14 mouse cellular contexts compared by ENCODE assay signal in the genomic region with DNA sequence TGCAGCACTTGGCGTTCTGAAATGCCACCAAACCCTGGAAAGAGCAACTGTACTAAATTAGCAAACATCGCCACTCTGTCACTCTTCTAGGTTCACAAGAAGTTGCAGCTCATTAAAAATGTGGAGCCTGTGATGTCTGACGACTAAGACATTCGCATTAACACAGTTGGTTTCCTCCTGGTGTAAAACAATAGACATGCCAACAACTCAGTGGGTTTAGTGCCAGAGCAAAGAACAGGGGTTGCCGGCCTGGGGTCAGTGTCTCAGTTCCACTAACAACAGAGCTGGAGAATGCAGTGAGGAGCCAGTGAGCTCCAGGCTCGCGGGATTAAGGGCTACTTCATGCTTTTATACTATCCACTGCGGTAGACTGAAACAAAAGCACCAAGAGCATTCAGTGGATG.
DNase-seq lines count a peak whose midpoint lies in the region; ATAC-seq lines count a peak whose summit lies in the region.
"Had no signal": no experiment of that assay in that cellular context is flagged by ENCODE, and none has a peak within 500 bp of the region (broad histone marks: within the 10 kb centered on the region; RNA-seq: fewer than 3 reads in every experiment).

No protein-coding gene starts in this region.

- no peak overlapping the region for H3K9ac ChIP-seq in kidney, embryonic 14.5 days (ENCODE audit: low read depth, low read length)
- peak overlapping the region; percentile 8; the same call in 1 of the 2 replicates for H3K9ac ChIP-seq in embryonic facial prominence, embryonic 14.5 days (ENCODE audit: low read depth, low read length)
- no peak overlapping the region for H3K9ac ChIP-seq in hindbrain, embryonic 15.5 days
- H3K9ac ChIP-seq in midbrain, embryonic 16.5 days (ENCODE audit: low read depth, low read length), result no peak overlapping the region
- H3K9ac ChIP-seq: heart, embryonic 15.5 days; liver, embryonic 12.5 days had no signal

- H3K27me3 ChIP-seq in kidney, embryonic 14.5 days (ENCODE audit: control insufficient read depth, insufficient read depth, low read length), result no peaks in the 10 kb centered on the region
- no peaks in the 10 kb centered on the region for H3K27me3 ChIP-seq in embryonic facial prominence, embryonic 14.5 days (replicated peaks; ENCODE audit: control insufficient read depth, insufficient read depth, low read length)
- no peaks in the 10 kb centered on the region for H3K27me3 ChIP-seq in hindbrain, embryonic 15.5 days
- no peaks in the 10 kb centered on the region for H3K27me3 ChIP-seq in midbrain, embryonic 16.5 days (ENCODE audit: control insufficient read depth, insufficient read depth, low read depth, low read length)
- H3K27me3 ChIP-seq: heart, embryonic 15.5 days; liver, embryonic 12.5 days; megakaryocyte, embryonic 14.5 days had no signal

- H3K4me3 ChIP-seq in kidney, embryonic 14.5 days (ENCODE audit: low read length), result no peak overlapping the region
- H3K4me3 ChIP-seq in embryonic facial prominence, embryonic 14.5 days (ENCODE audit: low read depth, low read length), result no peak overlapping the region
- no peak overlapping the region for H3K4me3 ChIP-seq in hindbrain, embryonic 15.5 days
- no peak overlapping the region for H3K4me3 ChIP-seq in midbrain, embryonic 16.5 days (ENCODE audit: low read depth, low read length)
- H3K4me3 ChIP-seq: heart, embryonic 15.5 days; liver, embryonic 12.5 days; megakaryocyte, embryonic 14.5 days had no signal

- no peak overlapping the region; the same call in 1 of the 2 replicates for H3K4me2 ChIP-seq in kidney, embryonic 14.5 days (replicated peaks; ENCODE audit: low read depth, low read length)
- H3K4me2 ChIP-seq in embryonic facial prominence, embryonic 14.5 days (ENCODE audit: low read depth, low read length), result peak overlapping the region; percentile 31; the same call in 1 of the 2 replicates
- H3K4me2 ChIP-seq in hindbrain, embryonic 15.5 days, result peak overlapping the region; percentile 33
- H3K4me2 ChIP-seq in midbrain, embryonic 16.5 days (ENCODE audit: low read length), result peak overlapping the region; percentile 40
- H3K4me2 ChIP-seq: heart, embryonic 15.5 days; liver, embryonic 12.5 days had no signal

- WGBS in kidney, embryonic 14.5 days, result 14% methylated on average over 8 of the region's 8 CpGs
- WGBS in embryonic facial prominence, embryonic 14.5 days, result 15% methylated on average over 8 of the region's 8 CpGs
- WGBS in hindbrain, embryonic 15.5 days, result 11% methylated on average over 8 of the region's 8 CpGs
- WGBS in midbrain, embryonic 16.5 days, result 7% methylated on average over 8 of the region's 8 CpGs

- no peaks in the 10 kb centered on the region for H3K9me3 ChIP-seq in kidney, embryonic 14.5 days (ENCODE audit: control insufficient read depth, low read length)
- no peaks in the 10 kb centered on the region for H3K9me3 ChIP-seq in embryonic facial prominence, embryonic 14.5 days (ENCODE audit: control insufficient read depth, low read length)
- no peaks in the 10 kb centered on the region for H3K9me3 ChIP-seq in hindbrain, embryonic 15.5 days
- H3K9me3 ChIP-seq in midbrain, embryonic 16.5 days (replicated peaks; ENCODE audit: control insufficient read depth, low read length, poor library complexity, severe bottlenecking), result no peaks in the 10 kb centered on the region
- H3K9me3 ChIP-seq: heart, embryonic 15.5 days; liver, embryonic 12.5 days had no signal

- H3K27ac ChIP-seq in kidney, embryonic 14.5 days (ENCODE audit: low read depth, low read length), result no peak overlapping the region
- H3K27ac ChIP-seq in embryonic facial prominence, embryonic 14.5 days (replicated peaks; ENCODE audit: low read depth, low read length), result no peak overlapping the region
- H3K27ac ChIP-seq in hindbrain, embryonic 15.5 days (replicated peaks), result peak overlapping the region; percentile 39; the same call in 1 of the 2 replicates
- peak overlapping the region; percentile 63 for H3K27ac ChIP-seq in midbrain, embryonic 16.5 days (ENCODE audit: low read length)
- H3K27ac ChIP-seq: heart, embryonic 15.5 days; liver, embryonic 12.5 days; stomach, postnatal 0 days had no signal

- 0 out of 2 replicates have a peak, but pooled peaks cover 7% of the 10 kb centered on the region for H3K4me1 ChIP-seq in kidney, embryonic 14.5 days (ENCODE audit: control insufficient read depth, insufficient read depth, low read length)
- peaks cover 11% of the 10 kb centered on the region; the same call in 1 of the 2 replicates for H3K4me1 ChIP-seq in embryonic facial prominence, embryonic 14.5 days (ENCODE audit: control insufficient read depth, insufficient read depth, low read length)
- peaks cover 14% of the 10 kb centered on the region for H3K4me1 ChIP-seq in hindbrain, embryonic 15.5 days (replicated peaks)
- peaks cover 15% of the 10 kb centered on the region for H3K4me1 ChIP-seq in midbrain, embryonic 16.5 days (ENCODE audit: control insufficient read depth, insufficient read depth, low read length)
- H3K4me1 ChIP-seq: heart, embryonic 15.5 days; liver, embryonic 12.5 days; megakaryocyte, embryonic 14.5 days had no signal

- ATAC-seq in kidney, embryonic 14.5 days (ENCODE audit: low FRiP score, low TSS enrichment), result peak; percentile 43; the same call in 1 of the 2 replicates
- ATAC-seq in embryonic facial prominence, embryonic 14.5 days (ENCODE audit: low read depth), result no peak; the same call in 1 of the 2 replicates
- ATAC-seq in hindbrain, embryonic 15.5 days (ENCODE audit: low FRiP score, low read depth), result peak; percentile 69; the same call in 1 of the 2 replicates
- peak; percentile 59; the same call in 1 of the 2 replicates for ATAC-seq in midbrain, embryonic 16.5 days
- no peak for ATAC-seq in erythroblast, adult 5-6 weeks (replicated peaks; ENCODE audit: low FRiP score, poor library complexity, severe bottlenecking)
- ATAC-seq: liver, embryonic 12.5 days had no signal

- H3K36me3 ChIP-seq in kidney, embryonic 14.5 days (ENCODE audit: control insufficient read depth, insufficient read depth, low read length), result no peaks in the 10 kb centered on the region
- no peaks in the 10 kb centered on the region for H3K36me3 ChIP-seq in embryonic facial prominence, embryonic 14.5 days (ENCODE audit: control insufficient read depth, insufficient read depth, low read length)
- H3K36me3 ChIP-seq in hindbrain, embryonic 15.5 days, result no peaks in the 10 kb centered on the region
- H3K36me3 ChIP-seq in midbrain, embryonic 16.5 days (ENCODE audit: control insufficient read depth, insufficient read depth, low read length), result no peaks in the 10 kb centered on the region
- H3K36me3 ChIP-seq: heart, embryonic 15.5 days; liver, embryonic 12.5 days had no signal

- no peak for DNase-seq in kidney, adult 8-10 months
- peak; percentile 33 for DNase-seq in embryonic facial prominence, embryonic 14.5 days (ENCODE audit: low spot score)
- no peak for DNase-seq in adrenal gland, adult 18-20 months (ENCODE audit: low spot score in 2 of 2)
- DNase-seq in cerebellum, adult 11 months, result no peak
- DNase-seq: adrenal gland, postnatal 10 days; cerebellum, adult 8-10 months had no signal

Comparison
In these comparisons a context has a peak if more than half of its experiments do, and no peak if none do; other contexts are left out.
1. ATAC-seq: peak in kidney, embryonic 14.5 days (single experiment), hindbrain, embryonic 15.5 days (single experiment) and midbrain, embryonic 16.5 days (single experiment); none in embryonic facial prominence, embryonic 14.5 days (single experiment) and erythroblast, adult 5-6 weeks (single experiment).
2. H3K27ac ChIP-seq: peak in hindbrain, embryonic 15.5 days (single experiment) and midbrain, embryonic 16.5 days (single experiment); none in kidney, embryonic 14.5 days (single experiment) and embryonic facial prominence, embryonic 14.5 days (single experiment).